In the genomic region with DNA sequence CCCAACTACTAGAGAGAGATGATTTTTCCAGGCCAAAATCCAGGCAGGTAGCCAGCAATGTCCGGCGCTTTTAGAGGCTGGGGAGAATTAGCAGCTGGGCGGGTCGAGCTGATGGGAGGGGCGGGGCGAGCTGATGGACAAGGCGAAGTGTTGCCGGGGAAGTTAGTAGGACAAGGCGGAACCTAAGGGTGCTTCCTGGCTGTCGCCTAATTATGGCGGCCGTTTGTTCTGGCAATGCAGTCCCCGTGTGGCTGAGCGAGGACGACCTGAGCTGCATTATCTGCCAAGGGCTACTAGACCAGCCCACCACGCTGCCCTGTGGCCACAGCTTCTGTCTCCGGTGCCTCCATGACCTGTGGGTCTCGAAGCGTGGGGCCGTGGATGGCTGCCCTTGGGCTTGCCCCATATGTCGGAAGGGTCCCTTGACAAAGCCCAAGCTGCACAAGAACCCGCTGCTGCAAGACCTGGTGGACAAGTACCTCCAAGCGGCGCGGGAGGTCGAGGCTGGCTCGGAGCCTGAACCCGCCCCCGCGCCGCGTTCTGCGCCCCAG, we compare ENCODE assay signal across 8 mouse cellular contexts. TPM values are rescaled to one million over a fixed set of nuclear protein-coding genes. Genes with fewer than 3 reads are reported as not detected.
DNase-seq lines count a peak whose midpoint lies in the region; ATAC-seq lines count a peak whose summit lies in the region.

Gene Rnf135, plus strand, starts transcription at position 147 of the 551 bp plus-strand sequence.

- peak within 1 kb of the TSS; percentile 72 for H3K4me2 ChIP-seq in intestine, embryonic 15.5 days (replicated peaks)

- peaks cover 6% of the 10 kb centered on the region; the same call in 1 of the 2 replicates for H3K4me1 ChIP-seq in intestine, embryonic 15.5 days (replicated peaks)

- no peaks in the 10 kb centered on the region for H3K9me3 ChIP-seq in intestine, embryonic 15.5 days

- peak within 1 kb of the TSS; percentile 83 for H3K4me3 ChIP-seq in intestine, embryonic 15.5 days (replicated peaks)

- H3K27ac ChIP-seq in intestine, embryonic 15.5 days, result peak within 1 kb of the TSS; percentile 90

- peak; percentile 99 for ATAC-seq in intestine, embryonic 15.5 days
- peak; percentile 99 for ATAC-seq in megakaryocyte-erythroid progenitor cell, adult 5-6 weeks (replicated peaks; ENCODE audit: low FRiP score, low TSS enrichment, poor library complexity, severe bottlenecking)

- H3K36me3 ChIP-seq in intestine, embryonic 15.5 days, result no peaks in the 10 kb centered on the region

- peak; percentile 90 for DNase-seq in adrenal gland, adult 8-10 months
- DNase-seq in embryo, embryonic 11.5 days (ENCODE audit: low read depth, low spot score), result peak; percentile 62
- peak; percentile 94 for DNase-seq in gastrocnemius, postnatal 25 days
- peak; percentile 79 to 80 for DNase-seq in left cerebral cortex, postnatal 14 days (ENCODE audit: low spot score in 2 of 2)
- peak; percentile 80 for DNase-seq in right cerebral cortex, postnatal 14 days
- DNase-seq in urinary bladder, postnatal 25 days (ENCODE audit: low spot score), result peak; percentile 88

- H3K27me3 ChIP-seq in intestine, embryonic 15.5 days (replicated peaks), result no peaks in the 10 kb centered on the region

- peak within 1 kb of the TSS; percentile 87 for H3K9ac ChIP-seq in intestine, embryonic 15.5 days

- WGBS in intestine, embryonic 15.5 days, result 2% methylated on average over 33 of the region's 33 CpGs

- intact Hi-C loops in left cerebral cortex, postnatal 14 days (cut with DNase I), result no loop called here

RNA-seq across cellular contexts. Expression of gene Rnf135, which starts in this region (rescaled TPM):
- 10 to 100 TPM; 13.4 to 16.8 (median 13.7) TPM for total RNA-seq in adrenal gland, adult 8-10 months (2022)
- 1 to 10 TPM; 1.7 to 3.5 TPM for total RNA-seq in gastrocnemius, postnatal 25 days (2021)
- polyA plus RNA-seq in intestine, embryonic 15.5 days (2015; fragmentation: Nextera tagmentation; extraction: Ambion mirVana), result 10.1 and 10.8 TPM in 2 replicates
- total RNA-seq in left cerebral cortex, postnatal 14 days (2021), result 1 to 10 TPM; 2.9 to 4.3 TPM
- 7.1 and 9.1 TPM in 2 replicates for total RNA-seq in megakaryocyte-erythroid progenitor cell, adult 5-6 weeks (2014; fragmentation: Nextera tagmentation)
- total RNA-seq in megakaryocyte-erythroid progenitor cell, adult 5-6 weeks (2017), result 5.0 TPM in 2 replicates

Comparison
In these comparisons a context has a peak if more than half of its experiments do, and no peak if none do; other contexts are left out.
1. Peak in every context shown above with its lines: DNase-seq, ATAC-seq, H3K4me3 ChIP-seq and H3K27ac ChIP-seq.